Mouse (Mus musculus) cerebellum, adult 9-11 months (tissue): ENCODE results near the gene Ell2.

Source experiments
- DNase-seq: peaks from one replicate; pipeline ENCODE4 v3.0.0; 2022

Ell2 gene

GRCm38 (mm10) chr13:75771984-75772730 is 65.6 kb downstream of the Ell2 start:
- no peak for DNase-seq

- no peak for DNase-seq
These were observed 69.4 kb downstream of the Ell2 start for GRCm38 (mm10) chr13:75775961-75776360.

- DNase-seq, result no peak
These were observed 70.1 kb downstream of the Ell2 start for GRCm38 (mm10) chr13:75776692-75777091.

- no peak for DNase-seq
These were observed 71.6 kb downstream of the Ell2 start for GRCm38 (mm10) chr13:75778156-75778555.

- no peak for DNase-seq
These were observed 72.6 kb downstream of the Ell2 start for GRCm38 (mm10) chr13:75779169-75779568.

GRCm38 (mm10) chr13:75780096-75780495 is 73.5 kb downstream of the Ell2 start:
- DNase-seq, result no peak

GRCm38 (mm10) chr13:75785726-75786125 is 79.2 kb downstream of the Ell2 start:
- no peak for DNase-seq

GRCm38 (mm10) chr13:75786264-75786663 is 79.7 kb downstream of the Ell2 start:
- DNase-seq, result no peak

- DNase-seq, result no peak
These were observed 80.8 kb downstream of the Ell2 start for GRCm38 (mm10) chr13:75787364-75787763.

- DNase-seq, result no peak
These were observed 81.6 kb downstream of the Ell2 start for GRCm38 (mm10) chr13:75788178-75788577.

- DNase-seq, result no peak
These were observed 82.7 kb downstream of the Ell2 start for GRCm38 (mm10) chr13:75789061-75789834.

- DNase-seq, result no peak
These were observed 84.1 kb downstream of the Ell2 start for GRCm38 (mm10) chr13:75790550-75791205.

- no peak for DNase-seq
These were observed 87.5 kb downstream of the Ell2 start for GRCm38 (mm10) chr13:75793863-75794629.

GRCm38 (mm10) chr13:75797369-75798141 is 91.0 kb downstream of the Ell2 start:
- DNase-seq, result peak; percentile 77

- no peak for DNase-seq
These were observed 92.1 kb downstream of the Ell2 start for GRCm38 (mm10) chr13:75798413-75799302.

- DNase-seq, result no peak
These were observed 92.9 kb downstream of the Ell2 start for GRCm38 (mm10) chr13:75799421-75799820.

GRCm38 (mm10) chr13:75807969-75808368 is 101.4 kb downstream of the Ell2 start:
- no peak for DNase-seq

- no peak for DNase-seq
These were observed 103.4 kb downstream of the Ell2 start for GRCm38 (mm10) chr13:75809957-75810356.

- no peak for DNase-seq
These were observed 110.6 kb downstream of the Ell2 start for GRCm38 (mm10) chr13:75817183-75817582.

- DNase-seq, result no peak
These were observed 111.9 kb downstream of the Ell2 start for GRCm38 (mm10) chr13:75818486-75818885.
